Mouse (Mus musculus) spleen, adult 2 months (tissue): Measurements from ENCODE around the gene Chl1.

Experiments
- CTCF ChIP-seq: fragments of 200-500 bp; IDR thresholded peaks from 2 replicates; pipeline ENCODE4 v1.5.1; 2011; ENCODE audit warnings: mild to moderate bottlenecking, inconsistent platforms; ENCODE audit not compliant: insufficient read depth, insufficient read length, insufficient replicate concordance; ENCODE audit errors: extremely low read depth
- POLR2A ChIP-seq: fragments of 200-500 bp; IDR thresholded peaks from 2 replicates; pipeline ENCODE4 v1.6.1; 2011; ENCODE audit warnings: low read depth, low read length, inconsistent platforms

GRCm38 (mm10) chr6:103542576-103542975, 32.2 kb downstream of the Chl1 start:
- TF ChIP-seq CTCF = no peak
- no peak for TF ChIP-seq POLR2A
